Mouse (Mus musculus) embryonic fibroblast, embryonic 13.5 days (primary cell): ENCODE measurements around the gene Krt77.

Source experiments
- CTCF ChIP-seq: IDR thresholded peaks from 2 replicates; pipeline ENCODE4 v1.5.1; 2011; ENCODE audit warnings: mild to moderate bottlenecking, control low read depth, low read length, moderate library complexity, borderline replicate concordance; ENCODE audit not compliant: insufficient read depth
- POLR2A ChIP-seq: IDR thresholded peaks from 2 replicates; pipeline ENCODE4 v1.6.1; 2011; ENCODE audit warnings: low read depth, mild to moderate bottlenecking, control low read depth, low read length, moderate library complexity

GRCm38 (mm10) chr15:101843192-101843591 lies 26.3 kb downstream of the Krt77 start:
- no peak for TF ChIP-seq CTCF
- TF ChIP-seq POLR2A, result no peak
